Mouse (Mus musculus) kidney, adult 9 months (tissue): ENCODE measurements at regions not wholly inside any gene's neighbourhood (a gene's known extent, or its start where the extent isn't known, plus 50 kb on each side); places are given as distances from the start of the nearest gene placed in this dataset.

Source experiments
- DNase-seq: peaks from one replicate; pipeline ENCODE4 v3.0.0; 2022

GRCm38 (mm10) chr11:19475068-19475786 lies 448.9 kb upstream of the Spred2 start:
- DNase-seq = no peak

DNA sequence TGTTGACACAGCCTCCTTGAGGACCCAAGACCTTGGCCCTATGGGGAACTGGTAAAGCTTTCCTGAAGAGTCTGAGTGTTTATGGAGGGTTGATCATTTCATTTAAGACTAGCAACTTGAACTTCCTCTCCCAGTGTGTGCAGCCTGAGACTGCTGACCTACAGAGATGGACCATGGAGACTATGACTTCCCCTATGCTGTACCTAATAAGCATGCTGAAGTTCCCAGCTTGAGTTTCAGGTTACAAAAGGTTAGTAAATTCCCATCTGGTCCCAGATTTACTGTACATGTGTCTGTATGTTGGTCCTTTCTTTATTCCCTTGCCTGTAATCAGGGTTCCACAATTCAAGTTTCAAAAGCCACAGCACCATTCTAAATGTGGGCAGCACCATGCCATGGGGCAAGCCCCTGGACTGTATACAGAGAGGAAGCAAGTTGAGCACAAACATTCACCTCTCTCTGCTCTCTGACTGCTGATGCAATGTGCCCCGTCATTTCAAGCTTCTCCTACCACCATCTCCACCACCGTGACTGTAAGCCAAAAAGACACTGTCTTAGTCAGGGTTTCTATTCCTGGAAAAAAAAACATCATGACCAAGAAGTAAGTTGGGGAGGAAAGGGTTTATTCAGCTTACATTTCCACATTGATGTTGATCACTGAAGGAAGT lies 431.0 kb upstream of the Spred2 start:
- DNase-seq = no peak

DNA sequence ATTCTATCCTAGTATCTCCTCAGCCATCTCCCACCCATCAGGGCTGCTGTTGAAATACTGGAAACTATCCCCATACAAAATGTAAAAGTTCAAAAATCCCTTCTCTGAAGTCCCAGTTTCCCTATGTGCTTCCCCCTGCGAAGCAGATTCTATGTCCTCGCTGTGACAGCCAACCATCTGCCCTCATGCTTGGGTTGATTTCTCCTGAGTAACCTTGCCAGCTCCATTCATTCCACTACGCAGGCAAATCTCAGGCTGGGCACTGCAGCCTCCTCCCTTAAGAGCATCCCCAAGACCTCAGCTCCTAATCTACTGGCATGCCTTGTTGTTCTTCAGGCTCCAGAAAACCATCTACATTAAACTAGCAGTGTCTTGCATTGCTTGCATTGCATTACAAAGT lies 402.5 kb upstream of the Spred2 start:
- no peak for DNase-seq

DNA sequence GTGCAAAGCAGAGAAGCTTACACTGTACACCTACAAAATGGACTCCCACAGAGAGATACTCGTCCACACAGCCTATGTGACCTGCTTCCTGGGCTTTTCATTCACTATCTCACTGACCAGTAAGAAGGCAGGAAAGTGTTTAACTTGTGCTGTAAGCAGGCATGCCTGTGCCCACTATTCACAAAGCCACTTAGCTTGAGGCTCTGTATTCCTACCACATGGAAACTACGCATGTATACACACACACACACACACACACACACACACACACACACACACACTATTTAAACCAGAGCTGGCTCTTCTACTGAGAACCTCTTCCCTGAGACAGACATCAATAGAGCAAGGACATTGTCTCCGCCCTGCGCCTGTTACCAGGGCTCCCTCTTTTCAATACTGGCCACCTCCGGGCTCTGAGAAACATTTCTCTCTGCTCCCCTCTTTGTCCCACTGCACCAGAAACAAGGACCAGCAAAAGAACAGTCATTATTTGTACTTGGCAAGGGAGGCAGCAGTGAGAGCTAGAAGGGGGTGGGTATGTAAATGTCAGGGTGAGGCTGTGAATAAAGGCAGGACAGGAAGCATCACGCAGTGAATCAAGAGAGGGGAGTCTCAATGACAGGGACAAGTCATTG lies 400.2 kb upstream of the Spred2 start:
- no peak for DNase-seq

GRCm38 (mm10) chr11:19529126-19529525 lies 395.0 kb upstream of the Spred2 start:
- no peak for DNase-seq

DNA sequence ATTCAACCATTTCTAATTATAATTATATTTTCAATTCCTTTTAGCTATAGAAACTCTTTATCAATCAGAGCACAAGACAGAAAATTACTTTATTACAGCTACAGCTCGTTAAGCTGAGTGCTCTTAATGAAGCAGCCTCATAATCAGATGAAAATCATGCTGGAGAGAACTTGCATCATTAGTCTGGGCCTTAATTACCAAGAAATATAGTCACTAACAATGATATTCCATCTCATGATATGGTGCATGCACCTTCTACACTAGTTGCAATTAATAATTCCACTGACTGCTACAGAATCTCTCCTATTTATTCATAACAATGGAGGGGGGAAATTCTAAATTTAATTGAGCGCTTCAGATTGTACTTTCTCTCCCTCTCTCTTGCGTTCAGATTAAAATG lies 393.5 kb upstream of the Spred2 start:
- no peak for DNase-seq

- DNase-seq = peak; percentile 50
Observed at GRCm38 (mm10) chr11:19531255-19532003, 392.7 kb upstream of the Spred2 start.

DNA sequence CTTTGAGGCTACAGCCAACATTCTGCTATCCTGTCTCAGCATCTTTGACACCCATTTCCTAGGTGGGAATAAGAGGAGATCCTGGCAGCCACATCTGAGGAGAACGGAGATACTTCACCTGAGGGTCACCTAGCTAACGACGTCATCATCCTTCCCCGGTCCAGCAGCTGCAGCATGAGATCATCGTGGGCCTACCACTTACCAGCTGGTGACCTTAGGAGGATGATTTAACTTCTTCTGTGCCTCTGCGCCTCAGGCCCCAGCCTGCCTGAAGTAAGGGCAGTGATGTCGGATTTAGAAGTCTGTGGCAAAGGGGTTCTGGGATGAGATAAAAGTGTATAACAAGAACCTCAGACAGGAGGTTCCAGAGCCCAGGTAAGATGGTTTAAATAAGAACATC lies 391.3 kb upstream of the Spred2 start:
- no peak for DNase-seq

DNA sequence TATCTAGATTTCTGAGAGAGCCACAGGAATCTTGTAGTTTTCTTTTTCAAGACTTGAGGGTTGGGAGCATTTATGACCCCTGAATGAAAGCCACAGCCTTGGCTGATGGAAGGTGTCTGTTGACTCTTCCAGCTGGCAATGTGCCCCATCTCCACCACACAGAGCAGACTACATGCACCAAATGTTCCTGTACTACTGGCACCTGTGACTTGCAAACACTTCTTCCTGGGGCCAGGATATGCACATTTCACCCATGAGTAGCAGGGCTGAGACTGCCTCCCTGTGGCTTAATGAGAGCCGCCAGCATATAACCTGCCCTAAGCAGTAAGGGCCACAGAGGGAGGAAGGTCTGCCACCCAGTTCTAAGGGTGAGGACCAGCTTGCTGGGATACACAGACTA lies 390.5 kb upstream of the Spred2 start:
- DNase-seq = no peak

- DNase-seq = no peak
Observed at GRCm38 (mm10) chr11:19535215-19535614, 389.0 kb upstream of the Spred2 start.

- no peak for DNase-seq
Observed at GRCm38 (mm10) chr11:19546226-19546625, 377.9 kb upstream of the Spred2 start.

GRCm38 (mm10) chr11:19554316-19554946 lies 369.7 kb upstream of the Spred2 start:
- DNase-seq = no peak

GRCm38 (mm10) chr11:19554947-19555770 lies 369.0 kb upstream of the Spred2 start:
- no peak for DNase-seq

- no peak for DNase-seq
Observed at GRCm38 (mm10) chr11:19560452-19560851, 363.7 kb upstream of the Spred2 start.

GRCm38 (mm10) chr11:19562668-19563067 lies 361.5 kb upstream of the Spred2 start:
- no peak for DNase-seq

DNA sequence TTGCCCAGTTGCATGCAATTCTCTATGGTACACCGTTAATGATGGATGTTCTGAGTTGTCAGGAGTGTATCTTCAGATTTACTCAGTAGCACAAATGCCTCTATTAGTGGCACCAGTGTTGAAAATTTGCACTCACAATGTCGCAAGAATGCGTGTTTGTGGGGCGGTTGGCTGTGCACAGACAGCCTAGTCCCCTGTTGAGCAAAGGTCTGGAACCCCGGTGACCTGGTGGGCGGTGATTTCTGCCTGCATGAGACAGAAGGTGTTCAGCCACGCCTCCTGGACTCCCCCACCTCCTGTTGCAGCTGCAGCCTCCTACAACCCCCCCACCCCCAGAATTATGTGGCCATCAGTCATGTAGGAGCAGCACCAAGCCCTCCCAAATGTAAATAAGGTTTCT lies 338.9 kb upstream of the Spred2 start:
- DNase-seq = no peak

GRCm38 (mm10) chr11:19592506-19593355 lies 331.4 kb upstream of the Spred2 start:
- DNase-seq = no peak

GRCm38 (mm10) chr11:19595107-19595506 lies 329.1 kb upstream of the Spred2 start:
- no peak for DNase-seq

DNA sequence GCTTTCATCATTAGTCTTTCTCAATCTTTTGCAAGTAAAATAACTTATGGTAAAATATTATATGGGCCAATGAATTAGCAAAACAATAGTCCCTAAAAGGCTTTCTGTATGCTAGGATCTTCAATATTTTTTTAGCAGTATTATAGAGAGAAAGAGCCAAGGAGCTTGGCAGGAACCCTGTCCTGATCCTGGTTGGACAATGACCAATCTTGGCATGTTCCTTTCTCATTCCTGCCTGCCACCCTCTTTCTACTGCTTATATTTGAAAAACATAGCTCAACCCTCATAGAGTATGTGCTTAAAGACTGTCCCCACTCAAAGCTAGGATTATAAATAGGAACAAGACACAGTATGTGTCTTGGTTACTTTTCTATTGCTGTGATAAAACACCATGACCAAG lies 327.8 kb upstream of the Spred2 start:
- no peak for DNase-seq

DNA sequence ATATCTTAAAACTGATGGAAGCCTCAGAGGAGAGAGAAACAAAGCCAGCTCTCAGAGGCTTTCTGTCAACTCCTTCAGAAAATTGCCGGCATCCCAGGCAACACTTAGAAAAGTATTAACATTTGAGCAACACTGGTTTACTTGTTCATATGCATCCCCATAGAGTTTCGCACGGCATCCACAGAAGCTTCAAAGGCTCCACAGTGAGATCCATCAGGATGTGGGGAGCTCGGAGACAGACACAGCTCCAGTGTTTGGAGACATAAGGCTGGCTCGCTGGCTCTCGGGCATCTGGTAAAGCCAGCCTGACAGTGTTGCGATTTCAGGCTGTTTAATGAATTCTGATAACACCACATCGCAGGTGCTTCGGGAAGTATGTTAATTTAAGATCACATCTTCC lies 324.7 kb upstream of the Spred2 start:
- no peak for DNase-seq
